Mouse (Mus musculus) left cerebral cortex, adult 9 months (tissue): ENCODE data around the gene Cypt12.

Source experiments
- DNase-seq, 2 experiments: peaks; one replicate each; pipeline ENCODE4 v3.0.0; 2022; ENCODE audit warnings: low spot score in 2 of 2

Cypt12 gene

DNA sequence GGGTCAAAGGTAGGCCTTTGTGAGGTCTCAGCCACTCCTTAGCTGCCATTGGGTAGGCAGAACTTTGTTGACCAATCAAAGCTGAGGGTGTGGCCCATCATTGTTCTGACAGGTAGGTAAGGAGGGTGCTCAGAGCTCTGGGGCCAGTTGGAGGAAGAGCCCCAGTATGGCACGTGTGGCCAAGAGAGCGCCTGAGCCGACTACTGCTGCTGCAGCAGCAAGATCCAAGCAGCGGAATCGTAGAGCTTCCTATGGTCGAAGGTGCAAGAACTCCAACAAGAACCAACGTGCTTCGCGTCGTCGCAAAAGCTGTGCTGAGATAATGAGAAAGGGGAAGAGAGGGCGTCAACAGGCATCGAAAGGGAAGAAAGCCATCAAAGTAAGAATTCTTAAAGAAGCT lies at the start of gene Cypt12:
Gene Cypt12 (plus strand): TSS at position 112 of the 400 bp plus-strand sequence.
- no peak for DNase-seq

DNA sequence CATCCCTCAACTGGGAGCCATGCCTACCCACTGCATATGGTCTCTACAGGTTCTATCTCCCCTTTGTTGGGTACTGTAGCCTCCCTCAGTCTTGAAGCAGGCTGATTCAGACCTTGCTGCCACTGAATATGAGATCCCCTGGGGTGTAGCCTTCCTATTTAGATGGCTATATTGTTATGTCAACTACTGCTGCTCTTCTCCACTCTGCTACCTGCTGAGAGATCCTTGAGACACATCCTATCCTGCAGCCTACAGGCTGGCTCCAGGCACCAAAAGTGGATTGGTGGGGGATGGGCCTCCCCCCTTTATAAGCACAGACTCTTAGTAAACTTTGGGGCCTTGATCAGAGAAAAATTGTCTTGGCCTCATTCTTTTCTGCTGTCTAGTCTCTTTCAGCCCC lies 34.4 kb upstream of the Cypt12 start:
- DNase-seq: no peak

DNA sequence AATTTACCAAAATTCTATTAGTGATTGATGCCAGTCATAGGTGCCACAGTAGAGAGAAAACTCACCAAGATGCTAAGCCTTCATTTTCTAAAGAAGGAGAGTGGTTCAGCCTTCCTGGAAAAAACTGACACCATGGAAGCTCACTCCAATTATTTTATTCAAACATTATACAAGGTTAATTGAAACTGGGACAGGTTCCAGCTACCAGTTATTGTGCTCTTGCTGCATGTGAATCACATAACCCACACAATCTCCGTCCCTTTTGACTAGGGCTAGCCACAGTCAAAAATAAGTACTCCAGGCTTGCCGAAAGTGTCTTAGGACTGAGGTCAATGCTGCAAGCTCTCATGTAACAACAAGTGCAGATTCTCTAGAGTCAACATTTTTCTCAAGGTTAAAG lies 8.0 kb upstream of the Cypt12 start:
- no peak for DNase-seq
